ENCODE assay signal across 12 mouse cellular contexts in the genomic region with DNA sequence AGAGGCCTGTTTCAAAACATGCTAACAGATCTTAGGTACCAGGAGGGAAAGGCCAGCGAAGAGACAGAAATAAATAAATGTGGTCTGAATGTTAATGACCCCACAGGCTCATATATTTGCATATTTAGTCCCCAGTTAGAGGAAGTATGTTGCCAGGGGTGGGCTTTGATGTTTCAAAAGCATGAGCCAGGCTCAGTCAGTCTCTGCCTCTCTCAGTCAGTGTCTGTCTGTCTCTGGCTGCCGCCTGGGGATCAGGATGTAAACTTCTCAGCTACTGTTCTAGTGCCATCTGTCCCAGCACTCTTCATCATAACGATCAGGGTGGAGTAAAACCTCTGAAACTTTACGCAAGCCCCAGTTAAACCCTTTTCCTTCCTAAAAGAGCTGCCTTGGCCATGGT. TPM values are rescaled to one million over a fixed set of nuclear protein-coding genes. Genes with fewer than 3 reads are reported as not detected.
DNase-seq lines count a peak whose midpoint lies in the region; ATAC-seq and TF ChIP-seq lines count a peak whose summit lies in the region.
"Had no signal": no experiment of that assay in that cellular context is flagged by ENCODE, and none has a peak within 500 bp of the region (broad histone marks: within the 10 kb centered on the region; RNA-seq: fewer than 3 reads in every experiment).

No protein-coding gene starts in this region.

- TF ChIP-seq POLR2A in bone marrow macrophage, adult 2 months (IDR thresholded peaks at IDR 0.05; ENCODE audit: borderline replicate concordance, low read depth, low read length), result no peak

- peaks cover 27% of the 10 kb centered on the region for H3K4me1 ChIP-seq in bone marrow macrophage, adult 2 months (ENCODE audit: control insufficient read depth, insufficient read depth, low read length)
- H3K4me1 ChIP-seq in hindbrain, embryonic 10.5 days (replicated peaks), result peaks cover 28% of the 10 kb centered on the region
- peaks cover 22% of the 10 kb centered on the region for H3K4me1 ChIP-seq in midbrain, embryonic 15.5 days

- H3K27ac ChIP-seq in layer of hippocampus, adult 2 months, result peak overlapping the region; percentile 91
- peak overlapping the region; percentile 99 for H3K27ac ChIP-seq in bone marrow macrophage, adult 2 months (ENCODE audit: insufficient read depth, low read depth, low read length)
- H3K27ac ChIP-seq in hindbrain, embryonic 10.5 days, result 0 out of 2 replicates have a peak overlapping the region, but pooled peaks have one; percentile 42
- H3K27ac ChIP-seq in midbrain, embryonic 15.5 days, result peak overlapping the region; percentile 78
- H3K27ac ChIP-seq: liver, embryonic 14.5 days had no signal

- H3K9ac ChIP-seq in midbrain, embryonic 15.5 days, result no peak overlapping the region
- H3K9ac ChIP-seq: liver, embryonic 14.5 days had no signal

- H3K4me3 ChIP-seq in layer of hippocampus, adult 2 months, result peak overlapping the region; percentile 34
- peak overlapping the region; percentile 62 for H3K4me3 ChIP-seq in bone marrow macrophage, adult 2 months (ENCODE audit: insufficient read depth, low read length)
- H3K4me3 ChIP-seq in hindbrain, embryonic 10.5 days, result no peak overlapping the region
- H3K4me3 ChIP-seq in midbrain, embryonic 15.5 days, result no peak overlapping the region
- H3K4me3 ChIP-seq: erythroblast, embryonic 14.5 days; myocyte had no signal

- WGBS in hindbrain, embryonic 10.5 days, result 62% methylated on average over 4 of the region's 4 CpGs
- WGBS in midbrain, embryonic 15.5 days, result 34% methylated on average over 4 of the region's 4 CpGs

- no peak for TF ChIP-seq CTCF in layer of hippocampus, adult 2 months (conservative IDR thresholded peaks at IDR 0.05)
- TF ChIP-seq CTCF in bone marrow macrophage, adult 2 months (IDR thresholded peaks at IDR 0.05; ENCODE audit: low read depth, low read length), result no peak

- no peak overlapping the region for H3K4me2 ChIP-seq in midbrain, embryonic 15.5 days

- peak; percentile 64; the same call in 1 of the 2 replicates for ATAC-seq in midbrain, embryonic 15.5 days (replicated peaks)

- no peaks in the 10 kb centered on the region for H3K9me3 ChIP-seq in hindbrain, embryonic 10.5 days
- H3K9me3 ChIP-seq in midbrain, embryonic 15.5 days, result no peaks in the 10 kb centered on the region

- DNase-seq in layer of hippocampus, adult 2 months (ENCODE audit: low spot score in 2 of 2), result peak in 1 of 2 experiments; percentile 52
- no peak for DNase-seq in layer of hippocampus, adult 11-12 months (ENCODE audit: low spot score)
- DNase-seq in hindbrain, embryonic 10.5 days (ENCODE audit: low spot score), result no peak
- no peak for DNase-seq in adrenal gland, postnatal 36 days
- no peak for DNase-seq in kidney, postnatal 25 days
- DNase-seq in thymus, postnatal 0 days (ENCODE audit: low spot score), result no peak
- DNase-seq: adrenal gland, postnatal 10 days had no signal

- peaks cover 38% of the 10 kb centered on the region for H3K36me3 ChIP-seq in hindbrain, embryonic 10.5 days
- H3K36me3 ChIP-seq in midbrain, embryonic 15.5 days (replicated peaks), result peaks cover 4% of the 10 kb centered on the region; the same call in 1 of the 2 replicates

- no peaks in the 10 kb centered on the region for H3K27me3 ChIP-seq in hindbrain, embryonic 10.5 days (ENCODE audit: insufficient read depth, poor library complexity, severe bottlenecking)
- H3K27me3 ChIP-seq in midbrain, embryonic 15.5 days (replicated peaks), result no peaks in the 10 kb centered on the region

RNA-seq across cellular contexts. Expression of a gene that starts 29.9 kb away (rescaled TPM):
- total RNA-seq in layer of hippocampus, adult 2 months (2021), result 10 to 100 TPM; 37.0 to 38.2 TPM
- 4.3 and 5.0 TPM in 2 replicates for polyA plus RNA-seq in bone marrow macrophage, adult 2 months (2012; ENCODE audit: insufficient read depth, insufficient read length, missing spikeins)
- polyA plus RNA-seq in hindbrain, embryonic 10.5 days (2016; fragmentation: Nextera tagmentation; extraction: Ambion mirVana), result 42.7 and 45.6 TPM in 2 replicates
- polyA plus RNA-seq in midbrain, embryonic 15.5 days (2015; fragmentation: Nextera tagmentation; extraction: Ambion mirVana), result 21.0 and 21.2 TPM in 2 replicates
- 10 to 100 TPM; 10.0 to 13.6 TPM for total RNA-seq in adrenal gland, postnatal 36 days (2021)
- polyA plus RNA-seq in thymus, postnatal 0 days (2015; fragmentation: Nextera tagmentation; extraction: Ambion mirVana), result 2.1 and 2.6 TPM in 2 replicates
- polyA plus RNA-seq: erythroblast, embryonic 14.5 days had no signal

RNA-seq across cellular contexts. Expression of a gene that starts 45.9 kb away (rescaled TPM):
- total RNA-seq in layer of hippocampus, adult 2 months (2021), result 10 to 100 TPM; 27.5 to 32.0 TPM
- polyA plus RNA-seq in bone marrow macrophage, adult 2 months (2012; ENCODE audit: insufficient read depth, insufficient read length, missing spikeins), result 17.1 and 21.2 TPM in 2 replicates
- 29.3 and 30.8 TPM in 2 replicates for polyA plus RNA-seq in hindbrain, embryonic 10.5 days (2016; fragmentation: Nextera tagmentation; extraction: Ambion mirVana)
- 46.3 and 53.6 TPM in 2 replicates for polyA plus RNA-seq in midbrain, embryonic 15.5 days (2015; fragmentation: Nextera tagmentation; extraction: Ambion mirVana)
- total RNA-seq in adrenal gland, postnatal 36 days (2021), result 10 to 100 TPM; 21.4 to 26.9 TPM
- 27.9 and 29.0 TPM in 2 replicates for polyA plus RNA-seq in thymus, postnatal 0 days (2015; fragmentation: Nextera tagmentation; extraction: Ambion mirVana)

RNA-seq across cellular contexts. Expression of a gene that starts 57.7 kb away (rescaled TPM):
- total RNA-seq in layer of hippocampus, adult 2 months (2021), result not detected
- polyA plus RNA-seq in bone marrow macrophage, adult 2 months (2012; ENCODE audit: insufficient read depth, insufficient read length, missing spikeins), result not detected in 2 replicates
- polyA plus RNA-seq in hindbrain, embryonic 10.5 days (2016; fragmentation: Nextera tagmentation; extraction: Ambion mirVana), result 0.76 and 1.6 TPM in 2 replicates
- 0.88 and 2.6 TPM in 2 replicates for polyA plus RNA-seq in midbrain, embryonic 15.5 days (2015; fragmentation: Nextera tagmentation; extraction: Ambion mirVana)
- total RNA-seq in adrenal gland, postnatal 36 days (2021), result 1 to 10 TPM in 1 of 2 experiments, not detected in 1; 1.1 TPM
- 2.3 and 2.7 TPM in 2 replicates for polyA plus RNA-seq in thymus, postnatal 0 days (2015; fragmentation: Nextera tagmentation; extraction: Ambion mirVana)
- polyA plus RNA-seq: erythroblast, embryonic 14.5 days had no signal

Comparison
In these comparisons a context has a peak if more than half of its experiments do, and no peak if none do; other contexts are left out.
1. H3K27ac ChIP-seq: peak in every context shown above with its lines; median percentile 99 in bone marrow macrophage, adult 2 months; 91 in layer of hippocampus, adult 2 months; 78 in midbrain, embryonic 15.5 days; 42 in hindbrain, embryonic 10.5 days.
2. H3K4me3 ChIP-seq: peak in layer of hippocampus, adult 2 months (single experiment) and bone marrow macrophage, adult 2 months (single experiment); none in hindbrain, embryonic 10.5 days (single experiment) and midbrain, embryonic 15.5 days (single experiment).